Mouse (Mus musculus): ENCODE measurements at regions not wholly inside any gene's neighbourhood (a gene's known extent, or its start where the extent isn't known, plus 50 kb on each side); places are given as distances from the start of the nearest gene placed in this dataset.

DNA sequence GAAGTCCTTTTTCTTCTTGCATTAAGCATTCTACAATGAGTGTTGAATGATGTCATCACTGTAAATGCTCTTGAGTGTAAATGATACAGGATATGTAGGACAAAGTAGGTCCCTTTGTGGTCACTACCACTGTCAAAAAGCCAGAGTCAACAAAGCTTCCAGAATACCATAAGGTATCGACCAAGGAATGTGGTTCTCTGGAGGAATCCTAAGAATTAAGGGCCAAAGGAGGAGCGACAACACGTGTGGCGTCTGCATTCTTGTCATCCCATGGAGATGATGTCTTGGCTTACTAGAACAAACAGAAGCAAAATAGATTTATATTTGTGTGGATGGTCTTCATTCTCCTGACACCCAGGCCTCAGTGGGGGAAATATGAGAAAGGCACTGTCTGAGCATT, 161.4 kb upstream of the D16Ertd472e start:
- no peak for TF ChIP-seq CTCF (IDR thresholded peaks at IDR 0.05)
- no peak for TF ChIP-seq POLR2A (IDR thresholded peaks at IDR 0.05; ENCODE audit: insufficient read depth, low read depth, low read length)
- TF ChIP-seq EP300 (IDR thresholded peaks at IDR 0.05; ENCODE audit: insufficient read depth, low read depth, low read length), result no peak
- Histone ChIP-seq H3K4me3 (no peak overlapping the region), H3K27ac (no peak overlapping the region), H3K36me3 (ENCODE audit: control insufficient read depth, insufficient read depth, low read length) (no peaks in the 10 kb centered on the region), H3K79me2 (replicated peaks; ENCODE audit: control insufficient read depth, insufficient read depth, low read length) (no peaks in the 10 kb centered on the region), H3K9ac (ENCODE audit: low read depth, low read length) (no peak overlapping the region), H3K4me1 (ENCODE audit: control insufficient read depth, insufficient read depth, low read length) (no peaks in the 10 kb centered on the region), H3K27me3 (ENCODE audit: control insufficient read depth, insufficient read depth, low read length) (no peaks in the 10 kb centered on the region)
- DNase-seq, result no peak
- 56% methylated on average over 4 of the region's 4 CpGs for WGBS
- intact Hi-C loops (cut with DNase I), result no loop called here

DNA sequence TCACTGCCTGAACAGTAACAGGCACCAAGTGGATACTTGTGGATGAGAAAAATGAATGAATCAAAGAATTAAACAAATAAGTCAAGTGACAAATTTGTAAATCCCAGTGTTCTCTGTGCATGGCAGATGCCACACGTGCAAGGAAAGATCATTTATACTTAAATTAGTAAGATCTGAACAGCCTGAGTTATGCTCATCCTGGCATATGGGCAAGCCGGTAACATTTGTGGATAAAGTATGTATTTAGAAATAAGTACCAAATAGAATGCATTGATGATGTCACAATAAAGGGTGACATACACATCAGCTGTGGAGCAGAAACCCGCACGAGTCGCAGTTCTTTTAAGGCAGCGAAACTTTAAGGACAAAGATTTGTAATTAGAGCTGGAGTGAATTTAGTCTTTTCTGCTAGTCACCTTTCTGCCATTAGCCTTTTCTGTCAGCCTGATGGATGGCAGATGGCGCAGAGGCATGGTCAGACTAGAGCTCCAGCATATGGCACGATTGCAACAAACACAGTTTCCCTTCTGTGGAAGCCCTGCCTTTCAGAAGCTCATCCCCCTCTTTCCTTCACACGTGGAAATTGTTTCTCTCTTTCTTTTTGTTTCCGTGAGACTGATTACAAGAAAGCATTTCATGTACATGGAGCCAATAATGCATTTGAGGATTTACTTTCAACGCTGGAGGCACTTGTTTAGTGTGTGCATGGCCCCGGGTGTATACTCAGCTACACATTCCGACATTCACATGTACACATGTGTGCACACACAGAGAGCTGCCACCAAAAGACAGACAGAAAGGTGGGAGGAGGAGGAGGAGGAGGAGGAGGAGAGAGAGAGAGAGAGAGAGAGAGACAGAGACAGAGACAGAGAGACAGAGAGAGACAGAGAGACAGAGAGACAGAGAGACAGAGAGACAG, 154.3 kb upstream of the D16Ertd472e start:
- H3K36me3 ChIP-seq (ENCODE audit: control insufficient read depth, insufficient read depth, low read length), result no peaks in the 10 kb centered on the region
- H3K27me3 ChIP-seq (ENCODE audit: control insufficient read depth, insufficient read depth, low read length), result no peaks in the 10 kb centered on the region
- H3K27ac ChIP-seq, result no peak overlapping the region
- intact Hi-C loops (cut with DNase I), result no loop called here
- no peak overlapping the region for H3K4me3 ChIP-seq
- H3K79me2 ChIP-seq (replicated peaks; ENCODE audit: control insufficient read depth, insufficient read depth, low read length), result no peaks in the 10 kb centered on the region
- H3K9ac ChIP-seq (ENCODE audit: low read depth, low read length), result no peak overlapping the region
- TF ChIP-seq POLR2A (IDR thresholded peaks at IDR 0.05; ENCODE audit: insufficient read depth, low read depth, low read length) (no peak), CTCF (IDR thresholded peaks at IDR 0.05) (no peak), EP300 (IDR thresholded peaks at IDR 0.05; ENCODE audit: insufficient read depth, low read depth, low read length) (no peak)
- H3K4me1 ChIP-seq (ENCODE audit: control insufficient read depth, insufficient read depth, low read length), result no peaks in the 10 kb centered on the region
- 77% methylated on average over 13 of the region's 13 CpGs for WGBS
- no peak for DNase-seq

DNA sequence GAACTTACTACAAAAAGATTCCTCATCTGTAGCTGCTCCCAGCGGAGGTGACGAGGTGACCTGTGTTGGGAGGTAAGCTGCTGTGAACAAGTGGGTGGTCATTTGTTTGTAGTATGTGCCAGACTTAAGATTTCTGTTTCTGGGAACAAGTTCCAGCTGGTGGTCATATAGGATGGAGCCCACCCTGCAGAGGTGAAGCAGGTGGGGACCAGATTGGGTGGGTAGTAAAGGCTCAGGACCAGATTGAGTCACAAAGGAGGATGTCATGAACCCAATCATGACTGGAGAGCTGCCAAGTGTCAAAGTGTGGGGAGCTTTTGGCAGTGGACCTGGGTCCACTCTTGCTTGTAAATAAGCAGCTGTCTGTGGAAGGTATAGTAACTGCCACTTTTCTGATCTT, 149.0 kb upstream of the D16Ertd472e start:
- Histone ChIP-seq H3K27me3 (ENCODE audit: control insufficient read depth, insufficient read depth, low read length) (no peaks in the 10 kb centered on the region), H3K27ac (no peak overlapping the region), H3K79me2 (replicated peaks; ENCODE audit: control insufficient read depth, insufficient read depth, low read length) (no peaks in the 10 kb centered on the region), H3K4me1 (ENCODE audit: control insufficient read depth, insufficient read depth, low read length) (no peaks in the 10 kb centered on the region), H3K9ac (ENCODE audit: low read depth, low read length) (no peak overlapping the region), H3K4me3 (no peak overlapping the region), H3K36me3 (ENCODE audit: control insufficient read depth, insufficient read depth, low read length) (no peaks in the 10 kb centered on the region)
- 84% methylated on average over 2 of the region's 2 CpGs for WGBS
- DNase-seq, result no peak
- intact Hi-C loops (cut with DNase I), result loop anchor here (2.0 kb wide), 1 partner anchor 45 kb away; no protein-coding TSS in a partner anchor
- TF ChIP-seq EP300 (IDR thresholded peaks at IDR 0.05; ENCODE audit: insufficient read depth, low read depth, low read length) (no peak), CTCF (IDR thresholded peaks at IDR 0.05) (no peak), POLR2A (IDR thresholded peaks at IDR 0.05; ENCODE audit: insufficient read depth, low read depth, low read length) (no peak)

DNA sequence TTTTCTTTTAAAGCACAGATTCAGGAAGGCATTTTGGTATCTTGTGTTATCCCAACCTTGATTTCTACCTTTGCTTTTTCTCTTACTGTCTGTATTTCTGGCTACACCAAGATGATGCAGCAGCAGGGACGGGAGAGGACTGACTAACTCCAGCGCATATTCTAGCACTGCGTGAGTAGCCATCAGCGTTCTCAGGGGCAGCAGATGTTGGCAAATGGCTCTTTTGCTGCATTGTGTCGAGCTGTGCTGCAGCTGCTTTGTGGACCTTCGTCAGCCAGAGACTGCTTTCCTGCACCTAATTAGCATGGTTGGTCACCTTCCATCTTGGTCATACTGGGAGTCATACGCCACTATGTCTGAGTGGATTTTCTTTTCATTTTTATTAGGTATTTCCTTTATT, 133.4 kb upstream of the D16Ertd472e start:
- H3K79me2 ChIP-seq (replicated peaks; ENCODE audit: control insufficient read depth, insufficient read depth, low read length), result no peaks in the 10 kb centered on the region
- H3K36me3 ChIP-seq (ENCODE audit: control insufficient read depth, insufficient read depth, low read length), result no peaks in the 10 kb centered on the region
- no peak for DNase-seq
- WGBS, result 66% methylated on average over 7 of the region's 7 CpGs
- no peaks in the 10 kb centered on the region for H3K27me3 ChIP-seq (ENCODE audit: control insufficient read depth, insufficient read depth, low read length)
- H3K4me3 ChIP-seq, result no peak overlapping the region
- H3K27ac ChIP-seq, result no peak overlapping the region
- intact Hi-C loops (cut with DNase I), result no loop called here
- TF ChIP-seq POLR2A (IDR thresholded peaks at IDR 0.05; ENCODE audit: insufficient read depth, low read depth, low read length) (no peak), EP300 (IDR thresholded peaks at IDR 0.05; ENCODE audit: insufficient read depth, low read depth, low read length) (no peak), CTCF (IDR thresholded peaks at IDR 0.05) (no peak)
- no peak overlapping the region for H3K9ac ChIP-seq (ENCODE audit: low read depth, low read length)
- H3K4me1 ChIP-seq (ENCODE audit: control insufficient read depth, insufficient read depth, low read length), result no peaks in the 10 kb centered on the region

DNA sequence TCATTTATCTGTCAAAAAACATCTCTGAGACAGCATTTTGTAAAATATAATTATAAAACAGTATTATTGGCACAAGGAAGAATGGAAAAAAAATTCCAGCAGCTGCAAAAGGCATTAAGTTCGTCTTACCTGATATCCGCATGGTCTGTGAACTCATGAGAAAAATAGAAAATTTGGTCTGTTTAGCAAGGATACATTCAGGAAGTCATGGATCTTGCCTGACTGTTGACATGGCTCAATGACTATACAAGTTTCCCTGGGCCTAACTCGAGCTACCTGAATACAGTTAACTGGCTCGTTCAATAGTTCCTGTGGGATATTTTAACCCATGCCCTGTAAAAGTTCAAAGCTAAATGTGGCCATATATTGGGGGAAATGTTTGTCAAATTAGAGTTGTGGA, 131.1 kb upstream of the D16Ertd472e start:
- Histone ChIP-seq H3K4me3 (no peak overlapping the region), H3K4me1 (ENCODE audit: control insufficient read depth, insufficient read depth, low read length) (no peaks in the 10 kb centered on the region), H3K27me3 (ENCODE audit: control insufficient read depth, insufficient read depth, low read length) (no peaks in the 10 kb centered on the region), H3K36me3 (ENCODE audit: control insufficient read depth, insufficient read depth, low read length) (no peaks in the 10 kb centered on the region), H3K9ac (ENCODE audit: low read depth, low read length) (no peak overlapping the region), H3K79me2 (replicated peaks; ENCODE audit: control insufficient read depth, insufficient read depth, low read length) (no peaks in the 10 kb centered on the region), H3K27ac (no peak overlapping the region)
- WGBS, result 78% methylated on average over 4 of the region's 4 CpGs
- no peak for TF ChIP-seq CTCF (IDR thresholded peaks at IDR 0.05)
- TF ChIP-seq POLR2A (IDR thresholded peaks at IDR 0.05; ENCODE audit: insufficient read depth, low read depth, low read length), result no peak
- TF ChIP-seq EP300 (IDR thresholded peaks at IDR 0.05; ENCODE audit: insufficient read depth, low read depth, low read length), result no peak
- intact Hi-C loops (cut with DNase I), result no loop called here
- DNase-seq, result no peak

DNA sequence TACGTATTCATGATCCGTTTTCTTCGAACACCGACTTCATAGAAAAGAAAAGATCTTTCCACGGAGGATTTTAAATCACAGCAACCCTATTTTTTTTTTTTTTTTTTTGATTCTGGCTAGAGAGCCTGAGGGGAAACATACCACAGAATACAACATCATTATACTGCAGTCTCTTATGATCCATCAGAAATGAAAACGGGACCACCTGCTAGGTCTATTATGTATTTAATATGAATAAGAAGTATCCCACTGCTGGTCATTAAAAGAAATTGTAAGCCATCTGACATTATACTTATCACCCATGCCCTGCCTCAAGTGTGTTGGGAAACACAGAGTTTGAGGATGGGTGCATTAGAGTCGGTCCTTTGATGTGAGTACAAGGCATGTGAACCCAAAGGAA, 130.7 kb upstream of the D16Ertd472e start:
- no peak overlapping the region for H3K27ac ChIP-seq
- H3K36me3 ChIP-seq (ENCODE audit: control insufficient read depth, insufficient read depth, low read length), result no peaks in the 10 kb centered on the region
- no peak overlapping the region for H3K4me3 ChIP-seq
- H3K4me1 ChIP-seq (ENCODE audit: control insufficient read depth, insufficient read depth, low read length), result no peaks in the 10 kb centered on the region
- no peak for DNase-seq
- H3K27me3 ChIP-seq (ENCODE audit: control insufficient read depth, insufficient read depth, low read length), result no peaks in the 10 kb centered on the region
- TF ChIP-seq CTCF (IDR thresholded peaks at IDR 0.05) (no peak), EP300 (IDR thresholded peaks at IDR 0.05; ENCODE audit: insufficient read depth, low read depth, low read length) (no peak), POLR2A (IDR thresholded peaks at IDR 0.05; ENCODE audit: insufficient read depth, low read depth, low read length) (no peak)
- 88% methylated on average over 7 of the region's 7 CpGs for WGBS
- H3K79me2 ChIP-seq (replicated peaks; ENCODE audit: control insufficient read depth, insufficient read depth, low read length), result no peaks in the 10 kb centered on the region
- intact Hi-C loops (cut with DNase I), result no loop called here
- no peak overlapping the region for H3K9ac ChIP-seq (ENCODE audit: low read depth, low read length)

All from heart, adult 2 months (tissue).